Mouse (Mus musculus) B cell, adult 2 months (primary cell): ENCODE measurements around the gene 1700024P04Rik.

ENCODE experiments used
- DNase-seq, 2 experiments: peaks; one replicate each; pipeline ENCODE4 v3.0.0; 2022

Gene 1700024P04Rik

DNA sequence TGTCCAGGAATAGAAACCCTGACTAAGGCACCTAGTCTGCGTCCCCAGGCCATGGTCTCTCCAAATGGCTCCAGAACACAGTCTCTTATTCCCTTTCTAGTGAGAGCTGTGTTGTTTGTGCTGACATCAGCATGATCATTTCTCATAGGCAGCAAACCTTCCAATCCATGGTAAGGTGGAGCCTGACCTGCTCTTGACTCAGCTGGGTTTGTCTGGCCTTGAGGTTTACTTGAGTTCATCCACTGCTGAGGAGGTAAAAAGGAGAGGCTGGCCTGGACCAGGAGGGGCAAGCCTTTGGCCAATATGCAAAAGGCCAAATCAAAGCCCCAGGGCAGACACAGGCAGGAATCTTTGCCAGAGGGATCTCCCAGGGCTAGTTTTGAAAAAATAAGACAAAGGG, 20.8 kb downstream of the 1700024P04Rik start:
- no peak for DNase-seq

DNA sequence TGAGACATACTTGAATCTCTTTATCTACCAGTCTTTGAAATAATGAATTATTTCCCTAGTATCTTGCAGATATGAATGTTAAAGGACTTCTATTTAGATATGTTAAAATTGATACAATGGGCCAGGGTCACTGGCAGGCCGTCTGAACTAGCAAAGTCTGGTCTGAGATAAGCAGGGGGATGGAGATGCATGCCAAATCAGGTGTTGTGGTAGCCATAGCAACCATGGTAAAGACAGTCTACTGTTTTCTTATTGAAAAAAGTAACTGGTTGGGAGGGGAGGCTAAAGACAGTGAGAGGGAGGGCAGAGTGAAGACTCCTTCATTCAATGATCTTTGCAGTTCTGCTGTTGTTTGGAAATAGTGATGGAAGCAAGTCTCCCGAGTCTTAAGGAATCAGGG, 26.2 kb downstream of the 1700024P04Rik start:
- no peak for DNase-seq

DNA sequence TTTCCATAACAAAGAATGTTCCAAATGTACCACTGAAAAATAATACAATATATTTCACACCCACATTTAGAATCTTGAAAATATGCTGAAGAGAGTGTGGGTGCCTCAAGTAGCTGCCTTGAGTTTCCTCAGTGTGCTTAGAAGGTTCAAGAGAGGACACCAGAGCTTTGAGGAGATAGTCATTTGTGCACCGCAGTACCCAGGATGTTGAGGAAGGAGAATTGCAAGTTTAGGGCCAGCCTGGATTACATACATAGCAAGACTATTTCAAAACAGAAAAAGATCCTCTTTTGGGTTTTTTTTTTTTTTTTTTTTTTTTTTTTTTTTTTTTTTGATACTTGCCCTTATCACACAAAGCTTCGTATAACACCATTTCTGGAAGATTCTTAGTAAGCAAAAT, 28.2 kb downstream of the 1700024P04Rik start:
- DNase-seq: no peak

DNA sequence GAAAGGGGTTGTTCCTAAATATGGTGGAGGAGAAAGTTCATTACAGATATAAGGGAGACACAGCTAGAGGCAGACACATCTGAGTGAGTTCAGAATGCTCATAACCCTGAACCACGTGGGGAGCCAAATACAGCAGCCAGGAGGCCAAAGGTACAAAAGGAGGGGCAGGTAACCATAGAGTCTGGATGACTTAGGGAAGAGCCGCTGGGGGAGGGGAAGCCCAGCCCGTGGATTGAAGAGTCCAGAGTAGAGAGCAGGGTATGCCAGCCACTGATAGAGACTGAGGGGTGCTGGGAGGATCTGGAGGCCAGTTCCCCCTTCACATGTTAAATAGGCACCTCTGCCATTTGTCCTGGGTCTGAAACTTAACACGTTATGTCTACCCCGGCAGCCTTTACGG, 28.7 kb downstream of the 1700024P04Rik start:
- DNase-seq: no peak

DNA sequence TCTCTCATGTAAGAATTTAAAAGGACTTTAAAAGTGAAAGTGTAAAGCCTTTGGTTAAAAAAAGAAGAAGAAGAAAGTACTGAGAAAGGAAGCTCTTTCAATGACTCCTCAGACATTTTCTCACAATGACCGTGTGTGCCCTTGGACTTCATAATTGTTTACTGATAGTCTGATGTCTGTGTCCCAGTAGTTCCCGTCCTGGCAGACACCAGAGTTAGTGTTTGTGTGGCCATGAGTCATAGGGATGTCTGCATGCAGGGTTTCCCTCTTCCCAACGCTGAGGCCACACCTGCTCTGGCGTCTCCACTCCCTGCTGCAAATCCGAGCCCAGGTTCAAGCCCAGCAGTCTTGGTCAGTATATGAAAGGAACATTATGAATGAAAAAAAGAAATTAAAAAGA, 29.1 kb downstream of the 1700024P04Rik start:
- DNase-seq: no peak

DNA sequence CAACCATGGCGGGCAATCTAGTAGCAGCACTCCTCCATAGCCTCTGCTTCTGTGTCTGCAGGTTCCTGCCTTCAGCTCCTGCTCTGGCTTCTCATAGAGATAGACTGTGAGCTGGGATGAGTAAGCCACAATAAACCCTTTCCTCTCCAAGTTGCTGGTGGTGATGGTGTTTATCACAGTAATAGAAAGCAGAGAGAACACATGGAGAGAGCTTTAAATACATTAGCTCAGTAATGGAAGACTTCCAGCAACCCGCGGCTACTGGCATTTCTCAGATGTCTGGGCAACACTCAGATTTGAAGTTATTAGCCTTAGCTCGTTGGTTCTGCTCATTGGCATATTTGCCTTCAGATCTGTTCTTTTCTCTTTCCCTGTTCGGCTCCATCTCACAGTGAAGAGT, 30.5 kb downstream of the 1700024P04Rik start:
- DNase-seq: no peak

DNA sequence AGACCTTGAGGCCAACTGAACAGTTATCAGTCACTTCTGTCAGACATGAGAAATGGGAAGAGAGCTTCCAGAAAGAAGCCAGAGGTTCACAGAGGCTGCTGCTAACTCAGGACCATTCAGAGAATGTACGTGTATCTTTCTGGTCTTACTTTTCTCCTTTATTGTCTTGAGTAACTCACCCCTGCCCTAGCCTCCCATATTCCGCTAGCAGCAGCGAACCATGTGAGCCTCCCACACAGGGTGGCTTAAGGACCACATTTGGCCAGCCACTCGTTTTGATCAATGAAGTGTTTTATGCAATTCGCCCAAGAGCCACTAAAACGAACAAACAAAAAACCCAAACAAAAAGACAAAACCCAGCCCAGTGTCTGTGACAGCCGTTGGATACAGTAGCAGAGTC, 32.4 kb downstream of the 1700024P04Rik start:
- DNase-seq: no peak

DNA sequence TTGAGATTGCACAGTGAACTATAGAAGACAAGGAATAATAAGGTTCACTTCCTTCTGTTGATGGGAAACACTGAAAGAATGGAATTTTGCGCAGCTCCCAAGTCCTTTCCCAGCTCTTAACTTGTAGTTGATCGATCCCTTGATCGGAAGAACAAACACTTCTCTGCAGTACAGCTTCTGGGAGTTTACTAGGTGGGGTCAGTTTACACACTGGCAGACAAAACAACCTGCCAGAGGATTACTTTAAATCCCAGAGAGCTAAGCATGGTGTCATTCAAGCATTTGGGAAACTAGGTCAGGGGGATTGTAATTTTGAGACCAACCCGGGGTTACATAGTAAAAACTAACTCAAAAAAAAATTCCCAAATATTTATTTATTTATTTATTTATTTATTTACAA, 36.2 kb downstream of the 1700024P04Rik start:
- no peak for DNase-seq

DNA sequence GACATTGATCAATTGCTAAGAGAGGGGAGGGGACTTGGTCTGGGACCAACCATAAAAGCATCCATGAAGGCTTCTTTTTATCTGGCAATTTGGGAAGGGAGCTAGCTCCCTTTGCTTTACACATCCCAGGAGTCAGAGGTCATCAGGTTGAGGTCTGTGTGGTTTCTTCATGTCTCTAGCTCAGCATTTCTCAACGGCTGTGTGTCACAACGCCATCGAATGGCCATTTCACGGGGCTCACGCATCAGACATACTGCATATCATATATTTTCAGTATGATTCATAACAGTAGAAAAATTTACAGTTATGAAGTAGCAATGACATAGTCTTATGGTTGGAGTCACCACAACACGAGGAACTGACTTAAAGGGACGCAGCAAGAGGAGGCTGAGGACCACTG, 37.9 kb downstream of the 1700024P04Rik start:
- no peak for DNase-seq

DNA sequence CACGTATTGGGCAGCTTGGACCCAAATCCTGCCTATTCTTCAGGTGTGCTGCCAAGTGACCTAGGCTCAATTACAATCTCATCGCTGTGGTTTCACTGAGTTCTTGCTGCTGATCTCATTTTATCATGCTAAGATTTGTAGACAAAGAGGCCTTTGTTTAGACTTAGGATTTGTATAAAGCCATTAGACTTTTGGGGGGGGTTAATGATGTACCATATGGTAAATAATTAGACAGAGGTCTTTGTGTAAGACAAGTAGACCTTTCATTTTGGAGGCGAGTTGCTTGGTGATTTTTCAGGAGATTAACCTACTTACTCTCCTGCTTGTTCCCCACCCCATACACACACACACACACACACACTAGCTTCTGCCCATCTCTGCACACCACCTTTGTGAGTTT, 38.5 kb downstream of the 1700024P04Rik start:
- no peak for DNase-seq

DNA sequence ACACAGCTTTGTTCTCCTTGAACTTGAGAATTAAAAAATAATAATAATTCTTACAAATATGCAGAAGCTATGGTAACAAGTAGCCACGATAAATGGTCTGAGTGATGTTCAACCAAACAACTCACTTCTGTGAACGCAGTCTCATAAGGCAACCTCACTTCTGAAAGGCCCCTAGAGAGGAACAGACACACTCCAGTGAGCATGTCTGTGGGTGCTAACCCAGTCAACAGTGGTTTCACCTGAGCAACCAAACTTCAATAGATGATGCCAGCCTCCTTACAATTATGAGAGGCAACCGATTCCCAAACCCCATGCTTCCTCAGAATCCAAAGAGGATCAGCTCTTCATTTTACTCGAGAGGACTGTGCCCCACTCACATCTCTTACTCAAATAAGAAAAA, 39.0 kb downstream of the 1700024P04Rik start:
- DNase-seq: peak; percentile 50 to 64

DNA sequence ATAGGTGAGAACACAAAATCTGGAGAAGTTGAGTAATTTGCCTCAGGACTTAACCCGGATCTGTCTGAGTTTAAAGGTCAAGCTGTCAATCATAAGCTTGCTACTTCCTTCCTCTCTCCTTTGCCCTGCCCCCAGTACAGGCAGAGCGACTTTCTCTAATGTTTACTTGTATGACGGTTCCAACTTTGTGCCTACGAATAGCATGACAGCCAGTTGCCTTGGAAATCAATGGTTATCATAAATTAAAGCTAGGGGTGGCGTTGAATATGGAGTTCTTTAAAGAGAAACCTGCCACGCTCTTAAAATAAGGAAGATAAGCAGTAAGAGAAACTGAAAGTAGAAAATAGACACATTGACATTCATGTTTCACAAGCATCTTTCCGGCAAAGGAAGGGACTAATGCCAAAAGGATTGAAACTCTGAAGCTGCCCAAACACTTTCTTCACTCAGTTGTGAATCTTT, 39.7 kb downstream of the 1700024P04Rik start:
- DNase-seq: peak; percentile 73 to 74

DNA sequence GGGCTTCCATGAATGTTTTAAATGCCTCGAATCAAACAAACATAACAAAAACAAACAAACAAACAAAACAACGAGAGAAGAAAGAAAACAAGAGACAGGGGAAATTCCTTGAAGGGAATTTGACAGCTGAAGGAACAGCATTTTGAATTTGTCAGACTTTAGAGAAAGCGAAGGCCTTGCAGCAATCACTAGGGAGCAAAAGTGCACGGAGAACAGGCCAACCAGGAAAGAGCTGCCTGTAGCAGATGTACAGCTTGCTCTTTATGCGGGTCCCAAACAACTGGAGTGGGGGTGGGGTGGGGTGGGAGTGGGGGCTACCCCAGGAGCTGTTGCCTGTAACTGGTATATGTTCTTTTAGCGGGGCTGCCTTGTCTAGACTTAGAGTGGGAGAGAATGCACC, 42.0 kb downstream of the 1700024P04Rik start:
- no peak for DNase-seq

DNA sequence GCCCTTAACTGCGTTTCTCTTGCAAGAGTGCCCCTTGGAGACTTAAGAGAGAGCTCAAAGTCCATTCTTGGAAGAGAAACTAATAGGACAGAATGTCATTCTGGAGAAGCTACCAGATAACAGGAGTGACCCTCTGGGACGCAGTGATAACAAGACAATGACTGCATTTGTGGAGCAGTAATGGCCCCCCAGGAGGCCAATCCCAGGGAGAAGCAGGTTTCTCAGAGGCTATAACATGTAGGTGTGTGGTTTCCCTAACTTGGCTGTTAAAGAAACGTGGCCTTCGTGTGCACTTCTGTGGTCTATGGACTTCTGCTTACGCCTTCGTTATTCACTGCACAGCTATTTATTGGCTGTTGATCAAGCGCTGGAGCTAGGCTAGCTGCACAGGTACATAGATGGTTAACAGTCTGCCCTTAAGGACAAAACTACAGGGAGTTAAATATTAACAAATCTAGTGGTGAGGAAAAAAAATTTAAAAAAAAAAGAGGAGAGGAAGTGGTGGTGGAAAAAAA, 42.5 kb downstream of the 1700024P04Rik start:
- DNase-seq: no peak

DNA sequence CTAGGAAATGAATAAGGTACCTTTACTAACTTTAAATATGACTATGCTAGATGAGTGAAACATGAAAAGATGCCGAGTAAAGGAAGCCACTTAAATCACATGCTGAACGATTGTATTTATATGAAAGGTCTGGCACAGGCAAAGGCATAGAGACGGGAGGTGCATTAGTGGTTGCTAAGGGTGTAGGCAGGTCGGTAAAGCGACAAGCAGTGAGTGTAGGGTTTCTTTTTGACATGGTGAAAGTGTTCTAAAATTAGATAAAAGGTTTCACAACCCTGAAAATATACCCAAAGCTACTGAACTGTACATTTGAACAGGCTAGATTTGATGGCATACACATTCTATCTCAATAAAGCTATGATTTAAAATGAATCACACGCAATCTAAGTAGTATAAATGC, 47.3 kb downstream of the 1700024P04Rik start:
- no peak for DNase-seq
